Mouse (Mus musculus) ES-E14 (cell line): ENCODE measurements around the gene Snf8.

Source experiments
- CHD2 ChIP-seq: IDR thresholded peaks from 2 replicates; pipeline ENCODE4 v1.6.1; 2014; ENCODE audit warnings: mild to moderate bottlenecking, low read depth, low read length, inconsistent platforms
- ZC3H11A ChIP-seq: IDR thresholded peaks from 2 replicates; pipeline ENCODE4 v1.6.1; 2012; ENCODE audit warnings: low read depth, mild to moderate bottlenecking, inconsistent platforms, low read length, borderline replicate concordance

DNA sequence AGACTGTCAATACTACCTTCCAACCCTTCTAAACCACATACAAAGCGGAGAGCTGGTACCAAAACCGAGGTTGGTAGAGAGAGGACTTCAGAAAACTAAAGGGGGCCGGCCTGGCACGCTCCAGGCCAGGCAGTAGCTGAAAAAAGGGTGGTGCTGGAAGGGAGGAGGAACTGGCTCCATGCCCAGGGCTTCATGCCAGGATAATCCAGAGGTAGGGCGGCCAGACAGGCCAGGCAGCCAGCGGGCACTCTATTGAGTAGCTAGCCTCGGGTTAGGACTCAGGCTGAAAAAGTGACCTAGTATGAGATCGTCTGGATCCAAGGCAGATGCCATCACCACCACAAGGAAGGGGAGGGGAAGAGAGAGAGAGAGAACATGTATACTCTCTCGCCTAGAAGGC, 46.2 kb upstream of the Snf8 start:
- TF ChIP-seq CHD2: no peak
- TF ChIP-seq ZC3H11A: no peak
